Mouse (Mus musculus): ENCODE measurements around the gene Rap1gap2.

Rap1gap2 gene

DNA sequence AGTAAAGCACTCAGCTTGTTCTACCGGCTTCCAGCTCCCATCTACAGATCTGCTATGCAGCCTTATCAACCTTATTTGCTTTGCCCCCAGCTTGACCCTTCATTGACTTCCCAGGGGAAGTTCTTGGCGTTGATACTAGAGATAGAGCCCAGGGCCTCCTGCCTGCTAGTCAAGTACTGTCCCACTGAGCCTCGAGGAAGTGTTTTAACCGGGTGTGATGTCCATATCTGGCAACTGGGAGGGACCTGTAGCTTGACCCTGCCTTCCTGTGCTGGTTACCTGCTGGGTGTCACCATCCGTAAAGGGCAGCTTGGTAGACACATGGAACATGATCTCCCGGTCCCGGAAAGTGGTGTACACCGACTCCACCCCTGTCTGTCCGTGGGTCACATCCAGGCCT lies 196.6 kb downstream of the Rap1gap2 start:
- in situ Hi-C loops (cut with MboI, MseI) = no loop called here

- in situ Hi-C loops (cut with MboI, MseI) = no loop called here
These were observed 197.2 kb downstream of the Rap1gap2 start for GRCm38 (mm10) chr11:74413449-74413972.

DNA sequence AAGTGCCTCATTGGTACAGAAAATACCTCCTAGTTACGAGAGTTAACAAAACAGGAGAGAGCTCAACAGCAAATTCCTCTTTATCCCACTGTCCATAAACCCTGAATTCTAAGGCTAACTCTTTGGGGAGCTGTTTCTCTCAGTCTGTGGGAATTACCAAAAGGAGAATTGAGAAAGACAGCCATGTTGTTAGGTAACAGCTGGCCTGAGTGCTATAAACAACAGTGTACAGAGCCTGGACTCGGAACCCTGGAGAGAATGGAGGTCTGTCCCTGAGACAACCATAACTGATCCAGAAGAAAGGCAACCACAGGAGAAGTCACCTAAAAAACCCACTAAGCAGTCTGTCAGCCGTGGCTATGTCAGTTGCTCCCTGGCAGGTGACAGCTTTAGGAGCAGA lies 198.3 kb downstream of the Rap1gap2 start:
- in situ Hi-C loops (cut with MboI, MseI) = no loop called here

GRCm38 (mm10) chr11:74411943-74412342 lies 198.8 kb downstream of the Rap1gap2 start:
- in situ Hi-C loops (cut with MboI, MseI) = no loop called here

DNA sequence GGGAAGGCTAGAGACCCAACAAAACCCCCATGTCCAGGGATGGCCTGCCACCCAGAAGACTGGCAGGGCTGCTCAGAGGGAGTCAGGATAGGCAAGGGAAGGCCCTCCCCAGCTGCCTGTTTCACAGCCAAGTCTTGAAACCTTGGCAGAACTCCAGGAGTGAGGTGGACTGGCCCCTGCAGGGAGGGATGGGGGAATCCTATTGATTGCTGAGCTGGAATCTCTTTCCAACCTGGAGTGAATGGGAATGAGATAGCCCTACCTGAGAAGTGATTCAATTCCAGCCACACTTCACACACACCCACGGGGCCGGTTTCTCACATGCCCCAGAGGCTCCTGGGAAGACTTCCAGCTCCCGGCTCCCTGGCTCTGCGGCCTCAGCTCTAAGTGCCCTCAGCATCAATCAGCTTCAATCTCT lies 200.9 kb downstream of the Rap1gap2 start:
- in situ Hi-C loops (cut with MboI, MseI) = no loop called here

GRCm38 (mm10) chr11:74409447-74409754 lies 201.3 kb downstream of the Rap1gap2 start:
- in situ Hi-C loops (cut with MboI, MseI) = no loop called here

DNA sequence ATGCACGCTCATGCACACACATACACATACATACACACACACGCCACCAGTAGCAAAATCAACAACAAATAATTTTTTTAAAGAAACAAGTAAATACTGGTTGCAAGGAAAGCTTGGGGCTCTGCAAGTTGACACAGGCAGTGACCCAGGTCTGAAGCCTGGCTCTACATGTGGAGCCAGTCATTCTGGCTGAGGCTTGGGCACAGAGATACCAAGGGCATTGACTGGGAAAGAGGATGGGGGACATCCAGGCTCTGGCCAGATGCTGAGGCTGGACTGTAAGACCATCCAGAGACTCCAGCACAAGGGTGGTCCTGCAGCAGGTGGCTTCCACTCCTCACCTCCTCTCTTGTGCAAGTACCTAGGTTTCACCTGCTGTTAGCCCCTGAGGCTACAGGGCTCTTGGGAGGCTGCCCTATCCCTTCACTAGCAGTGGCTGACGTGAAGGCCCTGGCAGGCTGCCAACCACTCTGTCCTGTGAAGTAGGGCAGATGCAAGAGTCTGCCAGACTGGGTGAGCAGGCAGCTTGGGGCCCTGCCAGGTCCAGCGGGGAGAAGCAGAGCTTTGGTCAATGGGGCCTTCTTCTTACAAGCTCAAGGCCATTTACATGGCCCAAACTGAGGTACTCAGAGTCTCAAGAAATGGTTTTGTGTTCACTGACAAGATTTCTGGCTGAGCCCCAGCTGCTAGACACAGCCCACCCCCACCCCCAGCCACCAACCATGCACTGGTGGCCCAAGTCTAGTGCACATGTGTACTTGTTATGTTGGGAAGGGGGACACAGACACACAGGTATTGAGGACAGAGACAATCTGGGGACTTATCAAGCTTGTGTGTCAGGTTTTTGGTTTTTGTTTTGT lies 201.9 kb downstream of the Rap1gap2 start:
- in situ Hi-C loops (cut with MboI, MseI) = no loop called here

GRCm38 (mm10) chr11:74405201-74405600 lies 205.5 kb downstream of the Rap1gap2 start:
- in situ Hi-C loops (cut with MboI, MseI) = no loop called here

DNA sequence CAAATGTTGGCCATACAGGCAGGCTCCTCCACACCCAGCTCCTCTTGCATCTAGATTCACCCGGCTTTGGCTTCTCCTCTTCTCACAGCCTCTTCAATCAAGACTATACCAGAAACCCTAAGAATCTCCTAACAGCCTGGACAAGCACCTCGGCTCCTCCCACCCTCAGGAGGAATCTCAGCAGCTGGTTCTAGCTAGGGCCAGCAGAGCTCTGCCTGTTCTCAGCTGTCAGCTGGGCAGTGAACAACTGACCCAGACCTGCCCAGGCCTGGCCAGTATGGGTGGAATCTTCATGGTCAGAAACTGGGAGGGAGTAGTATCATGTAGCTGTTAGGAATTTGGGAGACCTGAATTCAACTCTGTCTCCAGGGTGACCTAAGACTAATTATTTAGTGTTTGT lies 206.5 kb downstream of the Rap1gap2 start:
- in situ Hi-C loops (cut with MboI, MseI) = loop anchor here (5.0 kb wide), 1 partner anchor 338 kb away; no protein-coding TSS in a partner anchor

DNA sequence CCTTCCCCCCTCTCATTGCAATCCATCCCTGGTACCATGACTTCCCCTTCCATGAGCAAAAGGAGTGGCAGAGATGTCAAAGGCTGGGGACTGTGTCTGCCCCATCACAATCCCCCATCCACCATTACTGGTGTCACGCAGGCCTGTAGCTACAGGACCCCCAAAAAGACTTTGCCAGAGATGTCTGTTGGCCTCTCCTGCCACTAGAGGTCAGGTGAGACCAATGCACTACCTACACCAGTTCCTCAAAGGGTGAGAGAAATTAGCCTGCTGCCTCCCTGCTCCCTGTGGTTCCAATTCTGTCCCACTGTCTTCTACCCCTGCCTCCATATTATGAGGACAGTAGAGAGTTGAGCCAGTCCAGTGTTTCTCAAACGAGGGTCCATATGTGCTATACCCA lies 208.6 kb downstream of the Rap1gap2 start:
- in situ Hi-C loops (cut with MboI, MseI) = loop anchor here (5.0 kb wide), 1 partner anchor 340 kb away; no protein-coding TSS in a partner anchor

DNA sequence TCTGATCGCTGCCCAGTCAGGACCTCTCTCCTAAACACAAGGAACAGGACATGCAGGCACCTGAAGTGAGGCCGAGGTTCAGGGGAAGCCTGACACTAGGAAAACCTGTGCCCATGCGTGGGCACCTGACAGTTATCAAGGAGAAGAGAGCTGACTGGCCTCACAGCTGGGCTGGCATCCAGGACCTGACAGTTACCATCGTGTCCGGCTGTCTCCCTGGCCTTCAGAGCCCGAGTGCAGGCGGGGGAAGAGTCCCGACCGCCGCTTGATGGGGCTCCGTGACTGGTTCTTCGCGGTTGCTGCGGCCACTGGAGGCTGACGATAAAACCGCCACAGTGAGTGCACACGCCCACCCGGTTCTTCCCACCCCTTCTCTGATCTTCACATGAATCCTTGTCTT lies 215.1 kb downstream of the Rap1gap2 start:
- in situ Hi-C loops (cut with MboI, MseI) = loop anchor here (10.0 kb wide), 1 partner anchor 139 kb away; no protein-coding TSS in a partner anchor

DNA sequence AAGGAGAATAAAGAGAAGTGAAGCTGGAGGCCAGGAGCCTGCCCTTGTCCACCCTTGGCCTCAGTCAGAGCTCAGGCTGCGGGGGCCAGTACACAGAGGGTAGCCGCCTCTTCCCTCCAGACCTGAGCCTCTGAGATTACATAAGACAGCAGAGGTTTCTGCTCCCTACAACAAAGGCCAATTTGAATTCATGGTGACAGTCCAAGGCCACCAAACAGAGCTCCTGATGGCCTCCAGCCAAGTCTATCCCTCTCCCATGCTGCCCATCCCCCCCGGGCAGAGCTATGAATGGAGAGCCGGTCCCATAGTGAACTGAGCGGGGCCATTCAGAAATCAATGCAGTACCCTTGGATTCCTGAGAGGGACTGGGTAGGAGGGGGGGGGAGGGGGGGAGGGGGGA lies 217.2 kb downstream of the Rap1gap2 start:
- in situ Hi-C loops (cut with MboI, MseI) = loop anchor here (10.0 kb wide), 1 partner anchor 141 kb away; no protein-coding TSS in a partner anchor

DNA sequence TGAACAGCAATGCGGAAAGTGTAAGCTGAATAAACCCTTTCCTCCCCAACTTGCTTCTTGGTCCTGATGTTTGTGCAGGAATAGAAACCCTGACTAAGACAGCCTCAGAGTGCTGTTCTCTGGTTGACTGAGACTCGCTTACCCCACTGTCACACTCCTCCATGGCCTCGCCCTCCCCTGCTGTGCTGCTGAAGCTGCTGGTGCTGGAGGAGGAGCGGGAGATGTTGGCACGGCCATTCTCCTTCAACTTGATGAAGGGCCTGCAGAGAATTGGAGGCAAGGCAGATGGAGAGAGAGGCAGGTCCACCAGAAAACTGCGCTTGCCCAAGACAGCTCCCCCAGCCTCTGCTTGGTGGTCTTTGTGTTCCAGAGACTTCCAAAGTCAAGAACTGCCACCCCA lies 217.8 kb downstream of the Rap1gap2 start:
- in situ Hi-C loops (cut with MboI, MseI) = loop anchor here (10.0 kb wide), 1 partner anchor 142 kb away; no protein-coding TSS in a partner anchor

DNA sequence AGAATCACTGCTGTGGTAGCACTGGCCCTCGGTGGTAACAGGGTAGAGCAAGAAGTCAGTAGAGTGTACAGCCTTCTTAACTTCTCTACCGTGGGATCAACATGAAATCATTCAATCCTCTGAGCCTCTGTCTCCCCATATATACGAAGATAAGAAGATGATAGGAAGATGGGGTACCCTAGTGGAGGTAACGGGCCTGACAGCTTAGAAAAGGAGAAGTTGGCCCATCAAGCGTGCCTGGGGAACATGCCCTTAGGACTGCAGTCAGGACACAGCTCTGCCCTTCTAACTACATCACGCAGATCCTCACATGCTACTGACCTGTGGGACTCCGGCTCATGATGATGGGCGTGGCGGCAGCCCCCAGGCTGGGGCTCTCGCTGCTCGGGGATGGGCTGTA lies 218.8 kb downstream of the Rap1gap2 start:
- in situ Hi-C loops (cut with MboI, MseI) = loop anchor here (10.0 kb wide), 1 partner anchor 143 kb away; no protein-coding TSS in a partner anchor

DNA sequence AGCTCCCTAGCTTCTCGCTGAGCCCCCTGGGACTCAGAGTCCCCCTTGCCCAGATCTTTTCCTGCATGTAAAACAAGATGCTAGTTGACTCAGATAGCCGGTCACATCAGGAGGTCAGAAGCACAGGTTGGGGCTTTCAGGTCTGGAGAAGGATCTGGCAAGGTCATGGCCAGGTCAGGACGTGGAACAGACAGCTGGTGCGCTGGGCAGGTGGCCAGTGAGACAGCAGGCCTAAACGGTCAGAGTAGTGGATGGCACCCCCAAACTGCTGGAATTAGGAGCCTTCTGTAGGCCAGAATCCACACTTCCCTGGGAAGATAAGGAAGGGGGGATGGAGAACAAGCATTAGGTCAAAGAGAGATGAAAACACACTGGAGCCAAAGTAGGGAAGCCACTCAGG lies 223.5 kb downstream of the Rap1gap2 start:
- in situ Hi-C loops (cut with MboI, MseI) = no loop called here

- in situ Hi-C loops (cut with MboI, MseI) = no loop called here
These were observed 225.0 kb downstream of the Rap1gap2 start for GRCm38 (mm10) chr11:74385674-74386073.

GRCm38 (mm10) chr11:74379166-74379873 lies 231.4 kb downstream of the Rap1gap2 start:
- in situ Hi-C loops (cut with MboI, MseI) = loop anchor here (5.0 to 10.0 kb wide), 2 partner anchors 145 to 1237 kb away; no protein-coding TSS in a partner anchor

GRCm38 (mm10) chr11:74376847-74377246 lies 233.9 kb downstream of the Rap1gap2 start:
- in situ Hi-C loops (cut with MboI, MseI) = loop anchor here (5.0 to 10.0 kb wide), 2 partner anchors 148 to 1235 kb away; no protein-coding TSS in a partner anchor

DNA sequence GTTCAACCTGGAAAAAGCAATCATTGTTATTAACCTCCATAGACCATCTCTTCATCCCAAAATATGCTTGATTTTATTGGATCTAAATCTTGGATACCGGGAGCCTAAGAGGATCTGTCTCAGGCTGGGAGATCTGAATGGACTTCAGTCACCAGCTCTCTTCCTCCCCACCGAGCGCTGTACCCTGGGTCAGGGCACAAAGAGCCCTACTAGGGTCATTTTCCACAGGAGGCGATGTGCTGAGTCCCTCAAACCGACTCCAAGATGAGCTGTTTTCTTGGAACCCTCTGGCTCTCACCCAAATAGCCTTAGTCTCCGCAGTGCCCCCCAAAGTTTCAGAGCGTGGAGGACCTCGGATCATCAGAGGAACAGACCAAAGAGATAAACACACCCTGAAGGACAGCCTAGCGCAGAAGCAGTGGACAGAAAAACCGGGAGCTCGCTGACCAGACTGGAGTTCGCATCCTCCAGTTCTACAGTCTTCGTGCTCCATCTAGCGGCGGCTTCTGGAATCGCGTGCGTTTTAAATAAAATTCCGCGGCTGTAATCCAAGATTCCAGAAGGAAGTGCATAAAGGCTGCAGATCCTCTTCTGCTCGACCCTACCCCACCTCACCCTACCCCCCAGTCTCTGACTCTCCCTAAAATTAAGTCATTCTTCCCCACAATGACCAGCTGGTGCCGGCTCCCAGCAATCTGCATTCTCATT lies 239.2 kb downstream of the Rap1gap2 start:
- in situ Hi-C loops (cut with MboI, MseI) = loop anchor here (10.0 kb wide), 1 partner anchor 153 kb away; no protein-coding TSS in a partner anchor

GRCm38 (mm10) chr11:74361769-74362168 lies 248.9 kb downstream of the Rap1gap2 start, which contains the start of gene Olfr412:
Gene Olfr412 (plus strand): TSS chr11:74362069.
- in situ Hi-C loops (cut with MboI, MseI) = no loop called here

DNA sequence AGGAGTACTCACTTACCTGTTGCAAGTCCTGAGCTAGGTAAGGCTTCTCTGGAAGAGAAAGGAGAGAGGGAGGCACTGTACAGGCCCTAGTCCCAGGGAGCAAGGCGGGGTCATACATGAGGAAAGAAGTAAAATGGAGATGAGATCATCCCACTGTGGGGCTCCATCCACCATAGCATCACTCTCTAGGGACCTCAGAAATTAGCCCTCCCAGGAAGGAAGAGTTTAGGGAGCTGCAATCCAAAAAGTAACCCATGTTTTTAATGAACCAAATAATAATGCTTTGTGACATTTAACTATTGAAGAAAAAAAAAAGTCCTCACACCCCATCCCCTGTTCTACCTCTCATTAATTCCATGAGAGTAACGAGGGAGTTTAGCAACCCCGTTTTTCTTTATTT lies 258.2 kb downstream of the Rap1gap2 start, which contains the start of gene Olfr411:
Gene Olfr411, minus strand, starts transcription at position 101 of the 400 bp plus-strand sequence.
- in situ Hi-C loops (cut with MboI, MseI) = no loop called here

Measured in T-helper 1 cell (primary cell).